Mouse (Mus musculus) heart, adult 2 months (tissue): ENCODE measurements at regions not wholly inside any gene's neighbourhood (a gene's known extent, or its start where the extent isn't known, plus 50 kb on each side); places are given as distances from the start of the nearest gene placed in this dataset.

Source experiments
- CTCF ChIP-seq: fragments of 200-600 bp; IDR thresholded peaks from 2 replicates; pipeline ENCODE4 v1.8.1; 2022; ENCODE audit warnings: antibody characterized with exemption, mild to moderate bottlenecking, moderate library complexity
- EP300 ChIP-seq: fragments of 200-500 bp; IDR thresholded peaks from 2 replicates; pipeline ENCODE4 v1.6.1; 2011; ENCODE audit warnings: low read depth, low read length, control low read depth; ENCODE audit not compliant: insufficient read depth

GRCm38 (mm10) chr7:133508370-133509012 is 93.5 kb downstream of the Tex36 start:
- TF ChIP-seq EP300, result no peak
- no peak for TF ChIP-seq CTCF
